Comparison of ENCODE assay signal across 9 mouse cellular contexts in the genomic region with DNA sequence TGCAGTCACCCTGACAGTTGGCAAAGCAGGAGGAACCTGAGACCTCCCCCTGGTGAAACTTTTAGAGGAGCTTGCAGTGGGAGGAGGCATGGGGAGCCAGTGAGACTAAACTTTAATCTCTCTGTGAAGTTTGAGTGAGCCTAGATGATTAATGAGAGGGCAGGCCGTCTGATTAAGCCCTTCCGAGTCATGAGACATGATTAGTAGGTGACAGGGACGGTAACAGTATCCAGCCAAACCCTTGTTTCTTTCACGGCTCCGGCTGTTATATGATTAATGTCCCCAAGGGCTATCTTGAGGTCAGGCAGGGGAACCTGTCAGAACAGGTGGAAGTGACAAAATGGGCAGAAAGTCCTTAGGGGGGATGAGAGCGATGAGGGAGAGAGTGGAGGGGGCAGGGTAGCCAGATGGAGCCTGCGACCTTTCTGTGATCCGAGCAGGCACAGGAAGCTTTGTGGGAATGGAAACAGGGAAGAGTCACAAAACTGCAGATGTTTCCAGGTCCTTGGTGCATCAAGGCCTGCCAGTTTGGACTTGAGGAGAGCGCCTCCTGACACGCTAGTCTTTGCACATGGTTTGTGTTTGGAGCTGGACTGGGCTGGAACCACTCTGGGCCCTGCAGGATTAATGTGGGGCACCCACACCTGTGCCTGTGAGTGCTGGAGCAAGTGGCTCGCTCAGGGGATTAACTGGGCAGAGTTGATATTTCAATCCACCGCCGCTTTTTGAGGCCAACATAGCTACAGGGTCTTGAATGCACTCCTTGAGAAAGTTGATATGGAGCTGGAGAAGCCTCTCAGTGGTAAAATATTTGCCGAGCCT.
DNase-seq lines count a peak whose midpoint lies in the region; ATAC-seq and TF ChIP-seq lines count a peak whose summit lies in the region.
"Had no signal": no experiment of that assay in that cellular context is flagged by ENCODE, and none has a peak within 500 bp of the region (broad histone marks: within the 10 kb centered on the region; RNA-seq: fewer than 3 reads in every experiment).

No protein-coding gene starts in this region.

- no peak for TF ChIP-seq CTCF in lung, embryonic 14.5 days (IDR thresholded peaks at IDR 0.05; ENCODE audit: low read depth)
- TF ChIP-seq CTCF in kidney, adult 2 months (conservative IDR thresholded peaks at IDR 0.05; ENCODE audit: insufficient read depth, insufficient read length, low read depth, low read length) = no peak

- peak overlapping the region; percentile 45 for H3K4me2 ChIP-seq in lung, embryonic 14.5 days
- no peak overlapping the region for H3K4me2 ChIP-seq in embryonic facial prominence, embryonic 11.5 days (ENCODE audit: low read depth, low read length)
- no peak overlapping the region for H3K4me2 ChIP-seq in neural tube, embryonic 11.5 days (ENCODE audit: low read depth)
- H3K4me2 ChIP-seq in forebrain, embryonic 14.5 days (ENCODE audit: low read length) = no peak overlapping the region

- peak overlapping the region; percentile 21; the same call in 1 of the 2 replicates for H3K27ac ChIP-seq in lung, embryonic 14.5 days (ENCODE audit: low read depth)
- H3K27ac ChIP-seq in embryonic facial prominence, embryonic 11.5 days (replicated peaks; ENCODE audit: low read depth, low read length) = no peak overlapping the region
- peak overlapping the region; percentile 83; the same call in 1 of the 2 replicates for H3K27ac ChIP-seq in kidney, adult 2 months (ENCODE audit: insufficient read depth, low read depth, low read length)
- H3K27ac ChIP-seq in neural tube, embryonic 11.5 days (ENCODE audit: low read depth, low read length) = no peak overlapping the region
- no peak overlapping the region for H3K27ac ChIP-seq in forebrain, embryonic 14.5 days (ENCODE audit: low read depth, low read length)
- H3K27ac ChIP-seq: liver, embryonic 14.5 days had no signal

- H3K27me3 ChIP-seq in lung, embryonic 14.5 days (ENCODE audit: insufficient read depth, low read length) = no peaks in the 10 kb centered on the region
- H3K27me3 ChIP-seq in embryonic facial prominence, embryonic 11.5 days (ENCODE audit: control insufficient read depth, insufficient read depth, low read length) = no peaks in the 10 kb centered on the region
- H3K27me3 ChIP-seq in kidney, adult 2 months (replicated peaks; ENCODE audit: control insufficient read depth, insufficient read depth, low read length) = no peaks in the 10 kb centered on the region
- H3K27me3 ChIP-seq in neural tube, embryonic 11.5 days (ENCODE audit: control insufficient read depth, insufficient read depth, low read length) = no peaks in the 10 kb centered on the region
- H3K27me3 ChIP-seq in forebrain, embryonic 14.5 days (replicated peaks; ENCODE audit: control insufficient read depth, insufficient read depth, low read length) = no peaks in the 10 kb centered on the region

- no peaks in the 10 kb centered on the region for H3K9me3 ChIP-seq in lung, embryonic 14.5 days (ENCODE audit: low read depth, low read length)
- H3K9me3 ChIP-seq in embryonic facial prominence, embryonic 11.5 days (replicated peaks; ENCODE audit: control insufficient read depth, low read length) = no peaks in the 10 kb centered on the region
- H3K9me3 ChIP-seq in neural tube, embryonic 11.5 days (ENCODE audit: control insufficient read depth, low read length) = no peaks in the 10 kb centered on the region
- H3K9me3 ChIP-seq in forebrain, embryonic 14.5 days (replicated peaks; ENCODE audit: control insufficient read depth, low read length) = no peaks in the 10 kb centered on the region

- H3K9ac ChIP-seq in lung, embryonic 14.5 days = no peak overlapping the region
- no peak overlapping the region for H3K9ac ChIP-seq in embryonic facial prominence, embryonic 11.5 days (replicated peaks; ENCODE audit: low read length)
- no peak overlapping the region for H3K9ac ChIP-seq in neural tube, embryonic 11.5 days (ENCODE audit: low read length)
- no peak overlapping the region for H3K9ac ChIP-seq in forebrain, embryonic 14.5 days (ENCODE audit: low read length)
- H3K9ac ChIP-seq: liver, embryonic 14.5 days had no signal

- TF ChIP-seq POLR2A in kidney, adult 2 months (IDR thresholded peaks at IDR 0.05; ENCODE audit: low read depth, low read length) = no peak

- H3K4me3 ChIP-seq in lung, embryonic 14.5 days (ENCODE audit: low read depth, low read length) = no peak overlapping the region
- no peak overlapping the region for H3K4me3 ChIP-seq in embryonic facial prominence, embryonic 11.5 days (ENCODE audit: low read depth, low read length)
- no peak overlapping the region for H3K4me3 ChIP-seq in kidney, adult 2 months (ENCODE audit: insufficient read depth, low read depth, low read length)
- H3K4me3 ChIP-seq in neural tube, embryonic 11.5 days (ENCODE audit: low read depth, low read length) = no peak overlapping the region
- no peak overlapping the region for H3K4me3 ChIP-seq in forebrain, embryonic 14.5 days (ENCODE audit: low read depth, low read length)

- peaks cover 41% of the 10 kb centered on the region for H3K4me1 ChIP-seq in lung, embryonic 14.5 days (ENCODE audit: insufficient read depth)
- no peaks in the 10 kb centered on the region; the same call in 1 of the 2 replicates for H3K4me1 ChIP-seq in embryonic facial prominence, embryonic 11.5 days (ENCODE audit: control insufficient read depth, insufficient read depth, low read length)
- peaks cover 34% of the 10 kb centered on the region; the same call in 1 of the 2 replicates for H3K4me1 ChIP-seq in kidney, adult 2 months (ENCODE audit: control insufficient read depth, insufficient read depth, low read length)
- peaks cover 11% of the 10 kb centered on the region for H3K4me1 ChIP-seq in neural tube, embryonic 11.5 days (ENCODE audit: control insufficient read depth, insufficient read depth, low read length)
- peaks cover 16% of the 10 kb centered on the region for H3K4me1 ChIP-seq in forebrain, embryonic 14.5 days (ENCODE audit: control insufficient read depth, insufficient read depth, low read length)

- ATAC-seq in lung, embryonic 14.5 days (ENCODE audit: insufficient read depth) = no peak
- 0 out of 2 replicates have a peak, but pooled peaks have one; percentile 12 for ATAC-seq in embryonic facial prominence, embryonic 11.5 days (replicated peaks; ENCODE audit: insufficient number of reproducible peaks, low FRiP score, low TSS enrichment, low read depth)
- no peak for ATAC-seq in neural tube, embryonic 11.5 days (ENCODE audit: insufficient read depth, low FRiP score, low TSS enrichment)
- no peak for ATAC-seq in forebrain, embryonic 14.5 days
- ATAC-seq in activated CD4-positive, CD25-positive, alpha-beta regulatory T cell, adult 4 months = no peak

- peak; percentile 45 for DNase-seq in lung, embryonic 14.5 days
- no peak for DNase-seq in lung, postnatal 10 days
- DNase-seq in embryonic facial prominence, embryonic 11.5 days (ENCODE audit: low spot score) = peak; percentile 28
- peak; percentile 84 for DNase-seq in kidney, adult 2 months
- DNase-seq in neural tube, embryonic 11.5 days (ENCODE audit: low spot score) = peak; percentile 62
- no peak for DNase-seq in forebrain, embryonic 14.5 days (ENCODE audit: low spot score)
- DNase-seq in ovary, postnatal 14 days (ENCODE audit: low spot score) = no peak

- 21% methylated on average over 14 of the region's 14 CpGs for WGBS in lung, embryonic 14.5 days
- 33% methylated on average over 14 of the region's 14 CpGs for WGBS in embryonic facial prominence, embryonic 11.5 days
- 55% methylated on average over 14 of the region's 14 CpGs for WGBS in kidney, adult 2 months
- 47% methylated on average over 14 of the region's 14 CpGs for WGBS in neural tube, embryonic 11.5 days
- 65% methylated on average over 14 of the region's 14 CpGs for WGBS in forebrain, embryonic 14.5 days

- no peaks in the 10 kb centered on the region for H3K36me3 ChIP-seq in lung, embryonic 14.5 days (ENCODE audit: insufficient read depth)
- H3K36me3 ChIP-seq in embryonic facial prominence, embryonic 11.5 days (replicated peaks; ENCODE audit: control insufficient read depth, insufficient read depth, low read depth, low read length) = no peaks in the 10 kb centered on the region
- no peaks in the 10 kb centered on the region for H3K36me3 ChIP-seq in kidney, adult 2 months (ENCODE audit: control insufficient read depth, insufficient read depth, low read length)
- no peaks in the 10 kb centered on the region for H3K36me3 ChIP-seq in neural tube, embryonic 11.5 days (ENCODE audit: control insufficient read depth, insufficient read depth, low read length)
- no peaks in the 10 kb centered on the region for H3K36me3 ChIP-seq in forebrain, embryonic 14.5 days (ENCODE audit: control insufficient read depth, insufficient read depth, low read length)

Comparison
In these comparisons a context has a peak if more than half of its experiments do, and no peak if none do; other contexts are left out.
1. DNase-seq: peak in lung, embryonic 14.5 days (single experiment), embryonic facial prominence, embryonic 11.5 days (single experiment), kidney, adult 2 months (single experiment) and neural tube, embryonic 11.5 days (single experiment); none in lung, postnatal 10 days (single experiment), forebrain, embryonic 14.5 days (single experiment) and ovary, postnatal 14 days (single experiment).
2. H3K27ac ChIP-seq: peak in lung, embryonic 14.5 days (single experiment) and kidney, adult 2 months (single experiment); none in embryonic facial prominence, embryonic 11.5 days (single experiment), neural tube, embryonic 11.5 days (single experiment) and forebrain, embryonic 14.5 days (single experiment).